Mouse (Mus musculus) c-Kit-positive CD71-positive TER-119-negative erythroid progenitor cells, embryonic 14.5 days (primary cell): ENCODE results near the gene Zfp39.

Source experiments
- DNase-seq: peaks from one replicate; pipeline ENCODE4 v3.0.0-alpha.2; 2013; ENCODE audit warnings: low read depth

Zfp39 gene

DNA sequence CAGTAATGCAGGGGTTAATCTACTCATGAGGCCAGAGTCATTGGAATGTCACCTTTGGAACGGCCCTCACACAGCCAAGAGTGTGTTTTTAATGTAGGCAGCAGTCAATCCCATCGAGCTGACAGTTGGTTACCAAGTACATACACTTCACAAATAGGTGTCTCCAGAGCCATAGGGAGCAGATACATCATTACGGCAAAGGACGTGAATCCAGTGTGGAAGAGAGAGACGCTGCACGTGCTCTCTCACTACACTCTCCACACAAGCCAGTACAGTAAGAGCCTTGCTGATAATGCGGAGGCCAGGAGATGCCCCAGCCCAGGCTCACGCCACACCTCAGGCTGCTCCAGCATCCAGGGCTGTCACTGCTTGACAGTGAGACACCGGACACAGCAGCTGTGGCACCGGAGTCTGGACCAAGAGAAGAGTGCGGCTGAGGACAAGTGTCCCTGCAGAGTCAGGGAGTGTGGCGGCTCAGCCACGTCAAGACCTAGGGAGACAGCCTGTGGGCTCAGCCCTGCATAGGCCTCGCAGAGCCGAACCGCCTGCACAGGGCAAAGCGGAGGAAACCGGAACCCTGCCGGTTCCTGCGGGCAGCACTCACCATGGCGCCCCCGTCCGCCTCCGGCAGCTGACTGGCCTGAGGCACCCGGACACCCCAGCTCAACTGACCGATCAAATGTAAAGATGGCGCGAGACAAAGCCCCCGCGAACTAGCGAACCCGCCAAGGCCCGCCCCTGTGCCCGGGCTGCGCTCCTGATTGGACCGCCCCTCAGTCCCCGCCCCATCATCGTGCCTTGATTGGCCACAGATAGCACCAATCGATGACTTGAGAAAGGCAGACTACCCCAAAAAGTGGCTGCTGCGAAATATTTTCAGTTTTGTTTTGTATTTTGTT, at the start of gene Zfp39:
Zfp39 (minus strand) TSS at position 715 of the 899 bp plus-strand sequence.
- DNase-seq: peak; percentile 92

DNA sequence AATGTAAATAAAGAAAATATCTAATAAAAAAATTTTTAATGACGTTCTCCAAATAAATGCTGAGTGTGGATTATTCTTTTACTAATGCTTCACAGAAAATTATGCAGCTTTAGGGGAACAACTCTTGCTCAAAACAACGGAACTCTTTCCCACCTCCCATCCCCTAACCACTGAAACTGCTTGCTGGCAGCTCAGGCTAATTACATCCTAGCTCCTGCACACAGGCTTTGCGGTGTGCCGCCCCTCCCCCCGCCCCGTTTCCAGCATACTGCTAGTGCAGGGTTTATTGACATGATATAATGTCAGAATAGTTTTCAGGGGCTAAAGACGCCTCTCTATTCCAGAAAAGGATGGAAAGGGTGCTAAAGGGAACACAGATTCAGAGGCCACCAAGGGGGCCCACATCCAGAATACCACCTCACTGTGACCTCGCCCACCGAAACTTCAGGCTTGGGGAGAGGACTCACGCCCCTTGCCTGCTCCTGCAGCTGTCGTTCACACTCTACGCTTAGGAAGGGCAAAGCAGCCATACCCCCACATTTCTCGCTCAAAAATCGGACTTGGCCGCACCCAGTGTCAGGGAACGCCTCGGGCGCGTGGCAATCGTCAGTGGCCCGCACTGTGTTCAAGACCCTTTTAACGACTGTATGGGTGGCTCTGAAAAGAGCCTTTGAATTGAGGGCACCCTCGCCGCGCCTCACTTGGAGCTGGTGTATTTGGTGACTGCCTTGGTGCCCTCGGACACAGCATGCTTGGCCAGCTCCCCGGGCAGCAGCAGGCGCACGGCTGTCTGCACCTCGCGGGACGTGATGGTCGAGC, 49.5 kb upstream of the Zfp39 start:
- DNase-seq: peak; percentile 33

DNA sequence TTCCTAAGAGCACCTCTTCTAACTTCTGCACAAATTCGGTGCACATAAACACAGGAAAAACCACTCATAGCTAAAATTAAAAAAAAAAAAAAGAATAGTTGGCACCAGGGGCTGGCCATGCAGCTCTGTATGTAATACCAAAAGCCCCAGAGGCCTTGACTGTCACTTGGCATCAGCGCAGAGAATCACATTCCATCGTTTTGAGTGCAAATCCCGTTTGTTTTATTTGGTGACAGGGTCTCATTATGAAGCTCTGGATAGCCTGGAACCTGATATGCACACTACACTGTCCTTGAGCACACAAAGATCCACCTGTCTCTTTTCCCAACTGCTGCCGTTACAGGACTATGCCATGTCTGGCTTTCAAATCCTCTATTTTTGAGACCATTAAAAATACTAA, 47.2 kb upstream of the Zfp39 start:
- no peak for DNase-seq

DNA sequence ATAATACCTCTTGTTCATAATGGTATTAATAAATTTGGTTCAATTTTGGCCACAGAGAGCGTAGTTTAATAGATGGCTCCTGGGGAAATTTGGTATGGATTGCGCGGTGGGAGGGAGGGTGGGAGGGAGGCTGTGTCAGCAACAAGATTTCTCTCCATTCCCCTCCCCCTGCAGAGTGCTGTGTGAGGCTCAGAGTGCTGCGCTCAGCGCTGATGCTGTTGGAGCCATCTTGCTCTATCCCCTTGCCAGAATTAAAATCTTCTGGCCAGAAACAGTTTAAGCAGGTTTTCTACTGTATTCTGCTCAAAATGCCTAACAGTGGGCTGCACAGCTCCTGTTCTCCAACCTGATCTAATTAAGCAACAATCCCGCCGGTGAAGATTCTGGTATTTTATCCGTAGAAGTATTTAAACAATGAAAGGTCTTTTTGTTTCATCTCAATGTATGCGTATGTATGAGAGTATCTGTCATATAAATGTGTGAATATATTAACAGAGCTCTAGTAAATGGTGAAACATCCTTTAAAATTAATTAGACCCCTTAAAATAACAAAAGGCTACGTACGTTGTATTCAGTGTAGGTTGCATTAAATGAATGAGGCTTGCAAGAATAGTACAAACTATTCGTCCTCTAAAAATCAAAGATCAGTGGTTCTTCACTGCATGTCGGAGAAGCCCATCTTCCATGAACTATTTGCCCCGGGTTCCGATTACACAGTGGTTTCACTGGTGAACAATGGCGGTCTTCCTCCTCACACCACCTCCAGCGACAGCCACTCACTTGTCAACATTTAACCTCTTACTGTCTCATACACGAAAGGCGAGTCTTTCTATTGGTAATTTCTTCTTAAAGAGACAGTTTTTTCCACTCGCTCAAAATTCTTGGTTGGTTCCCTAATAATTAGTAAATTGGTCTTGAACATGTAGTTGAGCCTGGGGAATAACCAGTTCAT, 45.7 kb upstream of the Zfp39 start:
- no peak for DNase-seq

DNA sequence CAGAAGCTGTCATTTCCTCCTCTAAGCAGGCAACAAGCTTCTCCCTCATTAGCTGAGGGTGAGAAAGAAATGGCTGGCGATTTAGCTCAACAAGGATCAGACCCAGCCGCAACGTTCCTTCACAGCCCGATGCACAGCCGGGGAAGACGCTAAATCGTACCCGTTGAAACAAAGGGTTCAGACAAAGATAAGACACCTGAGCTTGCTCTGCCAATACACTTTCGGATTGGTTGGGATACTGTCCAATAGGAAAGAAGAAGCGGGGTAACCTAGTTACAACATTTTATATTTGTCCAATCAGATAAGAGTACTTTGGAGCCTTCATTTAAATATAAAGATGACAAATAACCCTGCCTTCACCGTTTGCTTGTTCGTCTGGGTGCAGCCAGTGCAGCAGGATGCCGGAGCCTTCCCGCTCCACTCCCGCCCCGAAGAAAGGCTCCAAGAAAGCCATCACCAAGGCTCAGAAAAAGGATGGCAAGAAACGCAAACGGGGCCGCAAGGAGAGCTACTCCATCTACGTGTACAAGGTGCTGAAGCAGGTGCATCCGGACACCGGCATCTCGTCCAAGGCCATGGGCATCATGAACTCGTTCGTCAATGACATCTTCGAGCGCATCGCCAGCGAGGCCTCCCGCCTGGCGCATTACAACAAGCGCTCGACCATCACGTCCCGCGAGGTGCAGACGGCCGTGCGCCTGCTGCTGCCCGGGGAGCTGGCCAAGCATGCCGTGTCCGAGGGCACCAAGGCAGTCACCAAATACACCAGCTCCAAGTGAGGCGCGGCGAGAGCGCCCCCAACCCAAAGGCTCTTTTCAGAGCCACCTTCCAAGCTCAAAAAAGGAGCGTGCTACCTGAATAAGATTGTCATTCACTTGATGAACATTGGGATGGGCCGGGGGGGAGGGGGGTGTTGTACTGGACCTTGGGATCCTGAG, 44.8 kb upstream of the Zfp39 start, which contains the start of gene Hist3h2ba:
Hist3h2ba (plus strand) TSS at position 379 of the 938 bp plus-strand sequence.
- peak; percentile 56 for DNase-seq

DNA sequence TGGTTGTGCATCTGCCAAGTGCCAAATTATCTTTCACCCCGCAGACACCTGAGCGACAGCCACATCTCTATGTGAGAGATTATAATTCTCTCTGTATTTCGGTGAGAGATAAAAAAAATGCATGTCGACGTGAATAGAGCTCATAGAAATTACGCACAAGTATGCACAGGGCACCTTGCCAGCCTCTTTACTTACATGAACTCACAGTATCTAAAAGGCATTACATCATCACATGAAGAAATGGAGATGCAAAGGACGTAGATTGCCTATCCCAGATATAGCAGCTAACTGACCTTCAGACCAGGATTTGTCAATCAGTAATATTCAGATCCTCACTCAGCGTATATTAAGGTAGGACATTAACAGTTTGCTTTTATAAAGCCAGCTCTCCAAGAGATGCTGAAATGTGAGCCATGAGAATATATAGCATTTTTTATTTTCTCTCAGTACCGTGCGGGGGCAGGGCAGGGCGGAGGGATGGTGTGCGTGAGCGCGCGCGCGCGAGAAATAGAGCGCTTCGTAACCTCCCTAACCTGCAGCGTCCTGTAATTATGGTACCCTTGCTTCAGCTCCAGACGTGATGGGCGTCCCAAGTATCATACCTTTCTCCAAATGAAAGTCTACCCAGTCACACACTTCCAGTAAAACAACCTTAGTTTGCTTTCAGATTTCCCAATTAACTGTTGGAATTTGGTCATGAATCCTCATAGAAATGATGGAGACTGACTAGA, 43.9 kb upstream of the Zfp39 start:
- DNase-seq: no peak

DNA sequence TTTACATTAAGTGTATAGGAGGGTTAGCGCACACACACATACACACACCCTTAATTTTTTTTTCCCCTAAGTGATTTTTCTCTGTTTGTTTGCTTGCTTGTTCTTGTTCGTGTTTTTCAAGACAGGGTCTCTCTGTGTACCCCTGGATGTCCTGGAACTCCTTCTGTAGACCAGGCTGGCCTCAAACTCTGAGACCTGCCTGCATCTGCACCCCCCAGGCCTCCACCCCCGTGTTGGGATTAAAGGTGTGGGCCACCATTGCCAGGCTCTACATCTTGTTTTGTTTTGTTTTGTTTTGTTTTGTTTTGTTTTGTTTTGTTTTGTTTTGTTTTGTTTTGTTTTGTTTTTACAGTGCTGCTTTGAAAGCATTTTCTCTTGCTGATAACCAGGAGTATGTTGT, 43.3 kb upstream of the Zfp39 start:
- DNase-seq: no peak

DNA sequence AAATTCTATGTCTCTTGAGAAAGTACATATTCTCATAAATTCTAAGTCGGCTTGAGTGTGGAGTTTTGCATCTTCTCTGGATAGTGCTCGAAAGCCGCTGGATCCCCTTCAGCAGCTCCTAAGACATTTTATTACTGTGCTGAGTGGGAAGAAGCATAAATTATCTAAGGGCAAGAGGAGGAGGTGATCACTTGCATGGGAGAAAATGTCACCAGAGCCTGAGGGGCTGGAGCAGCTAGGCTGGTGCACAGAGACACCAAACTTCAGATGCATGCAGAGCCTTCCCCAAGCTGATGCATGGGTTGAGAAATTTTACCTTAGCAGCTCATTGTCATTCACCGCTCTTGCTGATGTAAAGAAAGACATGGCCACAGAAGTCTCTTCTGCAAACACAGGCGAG, 40.1 kb upstream of the Zfp39 start:
- DNase-seq: no peak

DNA sequence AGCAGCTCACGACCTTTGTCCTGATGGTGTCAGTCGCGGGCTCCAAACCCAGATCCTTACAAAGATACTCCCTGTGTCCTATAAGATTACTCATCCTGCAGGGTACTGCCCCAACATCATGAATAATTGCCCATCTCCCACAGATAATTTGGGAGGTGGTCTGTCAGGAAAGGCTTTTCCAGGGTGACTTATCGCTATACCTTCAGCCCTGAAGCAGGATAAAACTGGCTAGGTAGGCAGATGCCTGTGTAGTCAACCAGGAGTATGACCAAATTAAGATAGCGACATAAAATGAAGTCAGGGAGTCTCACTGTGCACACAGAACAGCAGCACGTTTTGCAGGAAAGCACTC, 35.0 kb upstream of the Zfp39 start:
- DNase-seq: no peak

DNA sequence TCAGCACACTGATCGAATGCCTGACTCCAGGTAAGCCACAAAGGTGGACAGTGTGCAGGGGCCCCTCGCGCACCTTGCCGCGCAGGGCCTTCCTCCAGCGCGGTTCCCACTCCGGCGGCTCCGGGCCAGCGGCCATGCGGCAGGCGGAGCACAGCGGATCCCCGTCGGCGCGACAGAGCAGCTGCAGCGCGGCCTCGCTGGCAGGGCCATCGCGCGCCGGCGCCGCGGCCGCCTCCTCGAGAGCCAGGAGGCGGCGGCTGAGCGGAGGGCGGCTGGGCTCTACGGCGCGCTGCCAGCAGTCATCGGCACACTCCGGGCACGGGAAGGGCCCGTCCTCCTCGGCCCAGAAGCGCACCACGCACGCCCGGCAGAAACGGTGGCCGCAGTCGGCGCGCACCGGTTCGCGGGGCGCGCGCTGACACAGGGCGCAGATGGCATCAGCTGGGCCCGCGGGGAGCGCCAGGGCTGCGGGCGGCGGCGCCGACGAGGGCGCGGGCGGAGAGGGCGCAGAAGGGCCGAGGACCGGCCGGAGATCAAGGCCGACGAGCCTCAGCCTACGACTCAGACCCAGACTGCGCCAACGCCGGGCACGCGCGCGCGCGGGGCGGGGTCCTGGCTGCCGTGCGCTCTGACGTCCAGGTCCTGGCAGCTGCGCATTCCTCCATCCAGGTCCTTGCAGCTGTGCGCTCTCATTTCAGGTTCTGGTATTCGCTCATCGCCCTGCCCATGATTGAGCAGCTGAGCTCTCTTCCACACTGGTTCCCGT, 34.5 kb upstream of the Zfp39 start, which contains the start of gene Rnf187:
Rnf187 (minus strand) TSS at position 595 of the 766 bp plus-strand sequence.
- DNase-seq: peak; percentile 80

DNA sequence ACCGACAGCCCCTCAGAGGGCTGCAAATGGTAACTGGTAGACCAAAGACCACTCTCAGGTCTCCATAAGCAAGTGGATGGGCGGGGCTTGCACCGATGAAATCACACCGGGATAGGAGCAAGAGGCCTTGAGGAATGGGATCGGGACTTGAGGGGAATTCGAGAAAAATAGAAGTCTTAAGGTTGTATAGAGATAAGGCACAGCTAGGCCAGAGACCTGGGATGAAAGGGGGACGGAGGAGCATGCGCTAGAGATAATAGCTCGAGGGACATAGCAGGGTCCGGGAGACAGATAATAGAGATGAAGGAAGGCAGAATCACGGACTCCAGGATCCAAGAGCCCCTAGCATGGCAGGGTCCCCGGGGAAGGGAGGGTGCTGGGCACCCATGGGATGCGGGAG, 33.9 kb upstream of the Zfp39 start:
- no peak for DNase-seq

DNA sequence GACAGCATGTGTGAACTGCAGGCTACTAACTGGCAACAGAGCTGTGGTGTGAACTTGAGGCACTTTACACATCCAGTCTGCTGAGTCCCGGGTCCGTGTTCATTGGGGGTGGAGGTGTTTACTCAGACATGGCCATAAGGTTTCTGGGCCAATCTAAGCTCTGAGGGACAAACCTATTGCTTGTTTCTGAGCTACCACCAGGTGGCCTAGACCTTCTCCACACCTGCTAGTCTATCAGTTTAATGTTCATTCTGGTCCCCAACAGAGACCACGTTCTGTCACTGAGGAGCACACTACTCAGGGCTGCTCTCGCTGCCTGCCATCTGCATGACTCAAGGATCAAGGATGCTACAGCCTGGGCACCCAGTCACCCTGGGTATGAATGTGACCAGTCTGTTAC, 27.6 kb upstream of the Zfp39 start:
- no peak for DNase-seq

DNA sequence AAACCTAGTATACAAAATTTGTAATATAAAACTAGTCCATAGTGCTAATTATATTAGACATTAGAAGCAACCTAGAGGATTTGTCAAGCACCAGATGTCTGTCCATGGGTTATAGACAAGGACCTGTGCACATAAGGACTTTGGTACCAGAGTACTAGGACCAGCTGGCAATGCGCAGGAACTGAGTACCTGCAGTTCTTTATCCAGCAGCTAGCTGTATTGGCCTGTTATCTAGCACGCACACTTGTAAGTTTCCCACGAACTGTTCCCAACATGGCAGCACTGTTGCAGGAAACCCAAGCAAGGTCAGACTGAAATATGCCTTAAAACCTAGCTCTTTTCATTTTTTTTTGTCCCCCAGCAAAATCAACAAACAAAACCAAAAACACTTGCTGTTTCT, 26.2 kb upstream of the Zfp39 start:
- DNase-seq: peak; percentile 40

DNA sequence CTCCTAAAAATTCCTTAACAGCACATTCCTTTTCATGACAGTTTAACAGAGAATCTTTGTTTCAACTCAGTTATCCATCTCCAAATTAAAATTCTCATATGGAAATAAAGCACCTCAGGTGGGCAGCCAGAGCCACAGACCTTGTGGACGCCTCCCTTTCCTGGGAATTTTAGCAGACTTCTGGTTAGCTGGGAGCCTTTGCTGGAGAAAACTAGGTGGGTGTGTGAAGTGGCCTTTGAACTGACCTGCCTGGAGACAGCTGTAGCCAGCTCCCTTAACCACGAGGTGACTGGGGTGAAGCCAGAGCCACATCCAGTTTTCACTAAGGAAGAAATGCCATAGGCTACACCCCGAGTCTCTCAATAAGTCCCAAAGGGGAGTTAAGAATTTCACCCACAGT, 25.6 kb upstream of the Zfp39 start:
- no peak for DNase-seq

DNA sequence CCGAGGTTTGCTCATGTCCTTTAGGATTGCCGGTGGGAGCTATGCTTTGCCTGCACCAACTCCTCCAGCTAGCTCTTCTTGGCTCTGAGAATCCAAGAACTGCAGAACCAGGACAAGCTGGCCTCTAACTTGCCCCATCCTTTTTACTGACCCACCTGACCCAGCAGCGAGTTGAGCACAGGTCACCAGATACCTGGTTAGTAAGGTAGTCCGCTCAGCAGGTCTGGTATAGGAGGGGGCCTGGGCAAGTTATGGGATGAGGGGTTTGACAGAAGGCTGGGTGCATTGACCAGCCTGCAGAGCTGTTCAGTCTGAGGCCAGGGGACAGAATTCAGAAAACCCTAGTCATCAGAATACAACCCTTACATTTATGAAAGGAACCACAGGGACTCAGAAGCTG, 25.0 kb upstream of the Zfp39 start:
- DNase-seq: no peak

DNA sequence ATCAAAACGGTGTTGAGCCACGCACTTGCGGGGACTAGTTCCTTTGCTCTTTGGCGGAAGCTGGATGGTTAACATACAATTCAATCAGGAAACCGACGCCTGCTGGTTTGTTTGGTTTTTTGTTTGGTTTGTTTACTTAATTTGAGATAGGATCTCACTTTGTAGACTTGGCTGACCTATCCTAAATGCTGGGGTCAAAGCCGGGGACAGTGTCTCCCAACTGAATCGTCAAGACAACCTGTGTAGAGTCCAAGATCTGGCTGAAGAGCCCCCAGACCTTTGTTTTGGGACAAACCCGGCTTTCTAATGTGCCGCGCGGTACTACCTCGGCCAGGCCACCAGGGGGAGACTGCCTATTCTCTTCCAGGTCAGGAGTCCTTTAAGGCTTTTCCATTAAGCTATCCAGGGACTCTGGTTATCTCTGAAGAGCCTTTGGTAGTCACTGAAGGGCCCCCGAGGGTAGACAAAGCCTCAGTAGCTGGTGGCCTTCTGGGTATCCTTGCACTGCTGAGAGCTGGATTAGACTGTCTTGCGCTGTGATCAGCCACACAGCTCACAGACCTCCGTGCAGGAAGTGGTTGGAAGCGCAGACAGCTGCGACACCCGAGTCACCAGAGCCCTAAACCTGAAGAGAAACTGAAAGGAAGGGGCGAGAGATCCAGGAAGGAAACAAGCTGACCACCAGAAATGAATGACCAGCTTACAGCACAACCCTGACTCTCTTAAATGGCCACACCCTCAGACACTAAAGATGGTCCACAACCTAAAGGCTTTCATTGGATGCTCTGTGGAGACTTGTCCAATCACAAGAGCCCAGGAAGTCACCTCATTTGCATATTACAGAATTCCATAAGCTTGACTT, 24.0 kb upstream of the Zfp39 start:
- no peak for DNase-seq

DNA sequence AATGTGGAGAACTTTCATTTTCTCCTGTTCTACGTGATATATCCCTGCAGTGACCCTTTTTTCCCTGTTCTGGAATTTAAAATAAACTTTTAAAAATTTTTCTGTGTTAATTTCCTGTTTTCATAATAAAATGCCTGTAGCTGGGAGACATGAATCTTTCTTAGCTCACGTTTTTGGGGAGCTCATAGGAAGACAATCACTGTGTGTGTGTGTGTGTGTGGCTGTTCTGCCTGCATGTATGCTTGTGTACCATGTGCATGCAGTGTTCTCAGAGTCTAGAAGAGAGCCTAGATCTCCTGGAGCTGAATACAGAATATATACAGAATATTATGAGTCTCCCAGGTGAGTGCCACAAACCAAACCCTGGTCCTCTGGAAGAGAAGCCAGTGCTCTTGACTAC, 23.0 kb upstream of the Zfp39 start:
- no peak for DNase-seq

DNA sequence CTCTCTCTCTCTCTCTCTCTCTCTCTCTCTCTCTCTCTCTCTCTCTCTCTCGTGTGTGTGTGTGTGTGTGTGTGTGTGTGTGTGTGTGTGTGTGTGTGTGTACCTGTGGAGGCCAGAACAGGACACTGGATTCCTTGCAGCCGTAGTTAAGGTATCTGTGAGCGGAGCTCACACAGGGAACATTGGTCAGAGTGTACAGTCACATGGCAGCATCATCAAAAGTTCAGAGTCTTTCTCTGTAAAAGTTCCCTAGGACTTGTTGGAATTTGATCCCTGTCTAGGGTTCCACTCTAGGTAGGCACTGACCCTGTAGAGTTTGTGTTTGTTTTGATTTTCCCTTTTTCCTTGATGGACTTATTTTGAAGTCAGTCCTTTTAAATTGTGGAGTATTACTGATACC, 22.6 kb upstream of the Zfp39 start:
- no peak for DNase-seq
